Mouse (Mus musculus) urinary bladder, postnatal 14 days (tissue): ENCODE results near the gene Pramef25.
"Not testable (repeated sequence)": the region's sequence is repeated elsewhere in the genome, so short reads cannot be mapped to it uniquely, and the experiment has no call there.

Experiments
- DNase-seq: peaks from one replicate; pipeline ENCODE4 v3.0.0; 2021; ENCODE audit warnings: low spot score

The Pramef25 gene

GRCm38 (mm10) chr4:143950916-143951315, at the start of gene Pramef25:
Gene Pramef25 (minus strand): TSS chr4:143951016.
- DNase-seq = not testable (repeated sequence)

- not testable (repeated sequence) for DNase-seq
These were observed 43.5 kb upstream of the Pramef25 start, which contains the start of gene Pramef17 for GRCm38 (mm10) chr4:143994269-143994668. Gene Pramef17 (minus strand): TSS chr4:143994369.

GRCm38 (mm10) chr4:143988126-143988525, 37.3 kb upstream of the Pramef25 start:
- DNase-seq = peak; percentile 64

- DNase-seq = peak; percentile 26
These were observed 36.7 kb upstream of the Pramef25 start for GRCm38 (mm10) chr4:143987475-143987941.

DNA sequence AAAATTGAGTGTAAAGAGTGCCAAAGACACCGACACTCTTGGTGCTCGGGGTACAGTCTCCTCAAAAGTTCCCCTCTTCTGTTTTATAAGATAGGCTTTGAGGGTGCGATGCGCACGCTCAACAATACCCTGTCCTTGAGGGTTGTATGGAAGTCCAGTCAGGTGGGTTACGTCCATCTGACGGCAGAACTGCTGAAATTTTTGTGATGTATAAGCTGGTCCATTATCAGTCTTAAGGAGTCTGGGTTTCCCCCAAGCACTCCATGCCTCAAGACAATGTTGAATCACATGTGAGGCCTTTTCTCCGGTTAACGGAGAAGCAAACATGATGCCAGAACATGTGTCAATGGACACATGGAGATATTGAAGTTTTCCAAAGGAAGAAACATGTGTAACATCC, 34.9 kb upstream of the Pramef25 start:
- DNase-seq = peak; percentile 10

DNA sequence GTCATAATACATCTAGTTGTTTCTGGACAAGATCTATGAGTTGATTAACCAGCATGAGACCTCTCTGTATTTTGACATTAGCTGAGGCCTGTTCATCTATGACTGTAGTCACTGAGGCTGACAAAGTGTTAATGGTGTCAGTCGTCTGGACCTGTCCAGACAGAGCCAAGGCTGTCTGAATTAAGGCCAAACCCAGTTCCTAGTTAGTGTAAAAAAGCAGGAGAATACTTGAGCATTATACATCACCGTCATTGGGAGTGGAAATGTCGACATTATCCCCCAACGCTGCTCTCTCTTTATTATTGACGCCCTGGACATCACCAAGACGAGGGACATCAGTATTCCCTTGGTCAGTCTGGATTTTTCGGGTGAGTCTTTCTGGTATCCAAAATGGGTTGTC, 34.3 kb upstream of the Pramef25 start:
- peak; percentile 3 for DNase-seq

DNA sequence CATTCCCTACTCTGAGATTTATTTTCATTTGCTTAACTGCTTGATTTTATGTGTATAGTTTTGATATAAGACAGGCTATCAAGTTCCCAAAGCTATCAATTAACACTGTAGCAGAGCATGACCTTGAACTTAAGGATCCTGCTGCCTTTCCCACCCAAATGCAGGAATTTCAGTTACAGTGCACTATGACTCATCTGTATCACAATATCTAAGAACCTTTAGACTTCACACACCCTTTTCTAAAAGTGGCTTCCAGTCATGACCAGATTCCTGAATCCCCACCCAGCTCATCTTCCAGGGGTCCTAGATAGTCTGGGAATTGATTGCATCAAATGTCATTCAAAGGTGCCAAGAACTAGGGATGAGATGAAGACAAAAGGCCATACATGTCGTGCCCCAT, 32.6 kb upstream of the Pramef25 start:
- not testable (repeated sequence) for DNase-seq

GRCm38 (mm10) chr4:143966850-143967249, 16.0 kb upstream of the Pramef25 start, which contains the start of gene Gm13101:
Gene Gm13101 (minus strand): TSS chr4:143966950.
- DNase-seq = not testable (repeated sequence)

- DNase-seq = not testable (repeated sequence)
These were observed 50.5 kb downstream of the Pramef25 start, which contains the start of gene Pramef6 for GRCm38 (mm10) chr4:143900280-143900679. Gene Pramef6 (minus strand): TSS chr4:143900380.
